Mouse (Mus musculus) ovary, postnatal 10 days (tissue): Measurements from ENCODE around the gene Adamtsl3.

Experiments used
- DNase-seq: peaks from one replicate; pipeline ENCODE4 v3.0.0; 2022; ENCODE audit warnings: low spot score

Adamtsl3 gene

DNA sequence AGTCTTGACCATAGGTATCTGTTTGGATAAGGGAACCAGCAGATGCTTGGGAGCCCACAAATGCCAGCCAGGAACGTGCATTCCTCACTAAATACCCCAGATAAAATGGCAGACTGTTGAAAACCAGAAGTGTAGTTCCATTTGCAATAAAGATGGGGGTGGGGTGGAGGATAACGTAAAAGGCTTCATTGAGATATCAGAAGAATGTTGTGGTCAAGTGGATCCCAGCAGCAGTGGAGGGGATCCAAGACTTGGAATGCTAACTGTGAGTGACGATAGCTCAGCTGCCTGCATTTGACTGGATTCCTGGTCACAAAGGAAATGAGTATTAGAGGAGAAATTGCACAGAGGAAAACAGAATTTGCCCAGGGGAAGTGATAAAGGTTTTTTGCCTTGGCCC is 87.1 kb downstream of the Adamtsl3 start:
- DNase-seq, result no peak

DNA sequence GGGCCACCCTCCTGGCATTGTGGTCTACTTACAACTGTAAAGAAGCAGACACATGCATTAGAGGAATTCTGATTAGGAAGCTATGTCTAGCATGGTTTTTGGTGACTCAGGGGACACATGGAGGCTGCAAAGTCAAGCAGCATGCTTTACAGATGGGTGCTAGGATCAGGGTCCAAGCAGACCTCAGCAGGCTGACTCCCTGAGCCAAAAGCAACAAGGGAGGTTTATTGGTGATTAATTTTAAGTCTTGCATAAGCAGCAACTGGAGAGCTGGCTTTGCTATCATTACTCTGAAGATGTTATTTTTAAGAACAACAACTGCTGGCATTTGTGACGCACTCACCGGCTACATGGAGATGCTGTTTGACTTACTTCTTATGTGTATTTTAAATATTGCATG is 88.1 kb downstream of the Adamtsl3 start:
- no peak for DNase-seq

DNA sequence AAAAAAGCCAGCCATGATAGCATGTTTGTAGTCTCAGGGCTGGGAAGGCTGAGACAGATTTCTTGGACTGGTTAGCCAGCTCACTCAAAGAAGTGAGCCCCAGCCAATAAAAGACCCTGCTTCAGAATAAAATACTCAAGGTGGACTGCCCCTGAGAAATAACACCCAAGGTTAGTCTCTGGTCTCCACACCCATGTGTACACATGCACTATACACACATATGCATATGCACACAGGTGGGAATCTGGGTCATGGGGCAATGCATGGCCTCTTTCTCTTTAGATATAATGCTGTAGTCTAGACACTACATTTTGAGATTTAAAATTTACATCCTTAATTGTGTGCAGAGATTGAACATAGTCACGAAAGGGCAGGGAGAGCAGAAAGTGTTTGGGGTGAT is 88.8 kb downstream of the Adamtsl3 start:
- DNase-seq, result no peak

DNA sequence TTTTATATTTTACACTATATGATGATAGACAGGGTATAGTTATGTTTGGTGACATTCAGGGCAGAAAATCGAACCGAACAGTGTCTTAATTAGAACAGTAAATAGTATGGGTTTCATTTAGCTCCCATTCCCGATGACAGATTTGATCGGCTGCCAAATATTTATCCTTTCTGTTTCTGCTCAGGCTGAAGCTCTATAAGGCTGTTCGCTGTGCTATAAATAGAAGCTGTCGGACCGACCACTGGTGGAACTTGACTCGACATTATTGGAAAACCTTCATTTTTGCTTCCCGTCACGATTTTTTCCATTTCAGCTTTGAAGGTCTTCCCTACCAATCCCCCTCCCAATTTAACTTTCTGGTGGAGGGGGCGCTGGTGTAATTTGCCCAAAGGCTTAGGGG is 89.9 kb downstream of the Adamtsl3 start:
- no peak for DNase-seq

DNA sequence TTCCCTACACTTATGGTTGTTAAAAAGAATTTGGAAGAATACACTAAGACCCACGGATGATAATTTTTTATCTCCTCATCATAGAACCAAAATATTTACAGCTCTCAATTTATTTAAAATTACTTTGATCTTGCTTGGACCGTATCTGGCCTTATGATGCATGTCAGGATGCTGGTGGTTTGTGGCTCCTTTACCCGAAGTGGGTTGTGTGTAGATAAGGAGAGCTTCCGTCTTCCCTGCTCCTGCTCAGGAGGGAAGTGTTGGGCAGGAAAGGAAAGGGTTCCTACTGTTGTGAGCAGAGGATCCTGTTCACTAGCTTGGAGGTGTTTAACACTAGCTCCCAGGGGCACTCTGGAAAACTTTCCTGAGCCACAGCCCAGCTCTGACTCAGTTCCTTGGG is 94.0 kb downstream of the Adamtsl3 start:
- no peak for DNase-seq

DNA sequence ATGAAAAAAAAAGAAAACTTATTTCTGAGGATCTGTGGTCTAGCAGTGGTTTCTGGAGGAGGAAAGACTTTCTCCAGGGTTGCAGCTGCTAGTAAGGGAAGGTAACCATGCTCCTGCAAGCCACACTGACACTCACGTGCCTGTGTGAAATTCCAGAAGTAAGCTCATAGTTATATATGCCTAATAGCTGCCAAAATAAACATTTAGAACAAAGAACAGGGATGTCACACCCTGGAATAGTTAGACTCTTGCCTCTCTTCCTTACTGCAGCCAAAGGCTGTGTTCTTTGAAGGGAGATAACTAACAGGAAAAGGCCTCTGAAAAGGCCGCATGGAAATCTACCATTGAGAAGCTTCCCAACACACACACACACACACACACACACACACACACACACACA is 96.1 kb downstream of the Adamtsl3 start:
- no peak for DNase-seq

DNA sequence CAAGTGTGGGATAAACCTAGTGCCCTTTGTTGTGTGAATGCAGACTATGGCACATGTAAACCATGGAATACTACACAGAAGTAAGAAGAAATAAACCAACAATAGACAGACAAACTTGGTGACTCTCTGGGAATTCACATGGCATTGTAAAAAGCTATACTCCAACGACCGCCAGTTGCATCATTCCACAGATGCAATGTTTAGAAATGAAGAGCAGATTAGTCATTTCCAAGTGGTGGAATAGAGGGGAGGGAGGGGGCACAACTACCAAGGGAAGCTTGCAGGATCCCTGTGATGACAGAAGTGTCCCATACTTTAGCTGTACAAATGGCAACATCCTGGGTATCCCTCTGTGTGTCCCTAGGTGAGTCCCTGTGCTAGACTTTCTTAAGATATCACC is 97.7 kb downstream of the Adamtsl3 start:
- DNase-seq, result no peak

DNA sequence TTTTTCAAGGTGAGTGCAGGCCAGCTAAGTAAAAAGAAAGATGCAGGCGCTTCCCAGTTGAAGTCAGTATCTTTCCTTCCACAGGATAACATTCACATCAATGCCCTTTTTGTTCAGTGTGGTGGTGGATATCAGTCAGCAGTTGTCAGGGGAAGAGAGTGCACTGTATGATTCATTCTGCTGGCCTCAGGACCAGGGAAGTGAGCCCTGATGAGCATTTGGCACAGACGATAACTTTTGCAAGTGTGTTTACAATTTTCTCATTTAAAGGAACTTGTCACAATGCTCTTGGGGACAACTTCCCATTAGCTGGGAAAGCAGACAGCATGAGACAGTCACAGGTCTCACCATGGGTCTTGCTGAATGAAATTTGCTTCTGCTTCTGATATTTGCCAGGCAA is 122.9 kb downstream of the Adamtsl3 start:
- no peak for DNase-seq

DNA sequence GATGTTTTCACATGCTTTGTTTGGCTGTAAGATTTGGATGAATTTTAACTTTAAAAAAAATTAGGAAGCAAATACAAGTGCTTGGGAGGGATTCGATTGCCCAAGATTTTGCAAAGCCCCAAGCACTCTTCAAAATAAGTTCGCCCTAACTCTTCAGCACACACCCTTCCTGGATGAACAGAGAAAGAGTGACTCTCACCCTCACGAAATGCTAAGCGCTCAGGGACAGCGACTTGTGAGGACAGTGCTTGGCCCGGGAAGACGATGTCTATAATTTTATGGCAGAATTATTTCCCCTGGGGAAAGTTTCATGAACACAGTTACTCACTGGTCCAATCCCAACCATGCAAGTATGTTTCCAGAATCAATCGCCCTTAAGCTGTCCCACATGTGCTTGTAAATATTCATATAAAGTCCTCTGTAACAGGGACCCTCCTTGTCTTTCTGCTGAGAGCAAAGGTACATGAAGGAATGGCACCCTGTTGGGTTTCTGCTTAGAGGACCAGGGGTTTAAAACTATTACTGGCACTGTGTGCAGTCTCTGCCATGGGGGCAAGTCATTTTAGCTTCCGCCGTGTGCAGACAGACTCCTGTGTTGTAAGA is 127.5 kb downstream of the Adamtsl3 start:
- no peak for DNase-seq

DNA sequence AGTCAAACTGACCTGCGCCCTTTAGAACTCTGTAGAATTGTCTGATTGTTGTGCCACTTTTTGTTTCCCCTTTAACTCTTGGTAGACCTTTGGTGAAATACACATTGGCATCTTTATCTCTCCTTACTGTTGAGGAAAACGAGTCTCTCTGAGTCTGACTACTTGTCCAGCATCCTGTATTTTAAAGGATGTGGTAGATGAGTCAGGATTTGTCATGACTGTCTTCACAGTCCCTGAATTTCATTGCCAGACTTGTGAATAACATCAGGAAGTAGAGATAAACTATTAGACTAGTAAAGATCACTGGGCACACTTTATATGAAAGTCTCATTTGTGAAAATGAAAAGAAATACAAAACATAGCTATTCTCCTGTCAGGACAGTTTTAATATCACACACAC is 128.9 kb downstream of the Adamtsl3 start:
- DNase-seq, result no peak

DNA sequence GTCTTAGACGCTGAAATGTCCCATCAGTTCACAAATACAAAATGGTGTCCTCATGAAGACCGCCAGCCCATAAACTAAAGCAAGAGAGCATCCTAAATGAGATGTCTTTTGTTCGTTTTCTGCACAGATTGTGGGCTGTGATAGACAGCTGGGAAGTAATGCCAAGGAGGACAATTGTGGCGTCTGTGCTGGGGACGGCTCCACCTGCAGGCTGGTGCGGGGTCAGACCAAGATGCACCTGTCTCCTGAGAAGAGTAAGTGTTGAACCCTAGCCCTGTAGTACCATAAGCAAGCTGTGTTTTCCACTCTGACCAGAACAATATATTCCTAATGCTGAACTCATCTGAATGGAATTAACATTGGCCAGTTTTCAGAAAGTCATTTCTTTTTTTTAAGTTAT is 129.9 kb downstream of the Adamtsl3 start:
- no peak for DNase-seq

DNA sequence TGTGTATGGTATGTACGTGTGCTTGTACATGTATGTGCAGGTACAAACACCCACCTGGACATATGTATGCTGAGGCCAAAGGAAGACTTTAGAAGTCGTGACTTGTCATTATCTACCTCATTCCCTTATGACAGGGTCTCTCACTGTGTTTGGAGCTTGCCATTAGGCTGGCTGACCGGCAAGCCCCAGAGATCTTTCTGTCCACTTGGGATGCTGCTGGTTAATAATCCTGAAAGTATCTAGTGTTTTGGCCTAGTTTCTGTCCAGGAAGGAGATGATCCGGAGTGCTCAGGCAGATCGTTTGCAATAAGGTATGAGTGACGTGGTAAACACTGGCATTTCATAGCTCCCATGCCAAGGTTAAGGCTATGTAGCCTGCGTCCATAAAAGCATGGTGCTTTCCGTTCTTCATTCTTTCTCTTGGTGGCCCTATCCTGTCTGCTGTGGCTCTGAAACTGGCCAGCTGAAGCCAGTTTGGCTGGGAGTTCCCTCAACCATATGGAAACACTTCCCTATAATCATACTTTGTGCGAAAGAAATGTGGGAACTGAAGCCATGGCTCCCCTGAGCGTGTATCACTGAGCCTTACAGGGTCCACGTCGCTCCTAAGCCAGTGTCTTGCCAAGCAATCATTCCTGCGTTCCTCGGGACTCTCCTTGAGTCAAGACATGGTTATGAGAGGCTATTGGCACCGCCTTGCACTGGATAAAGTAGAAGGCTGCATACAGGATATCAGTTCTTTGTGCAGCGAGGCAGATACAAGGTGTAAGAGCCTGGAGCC is 141.1 kb downstream of the Adamtsl3 start:
- DNase-seq, result no peak

DNA sequence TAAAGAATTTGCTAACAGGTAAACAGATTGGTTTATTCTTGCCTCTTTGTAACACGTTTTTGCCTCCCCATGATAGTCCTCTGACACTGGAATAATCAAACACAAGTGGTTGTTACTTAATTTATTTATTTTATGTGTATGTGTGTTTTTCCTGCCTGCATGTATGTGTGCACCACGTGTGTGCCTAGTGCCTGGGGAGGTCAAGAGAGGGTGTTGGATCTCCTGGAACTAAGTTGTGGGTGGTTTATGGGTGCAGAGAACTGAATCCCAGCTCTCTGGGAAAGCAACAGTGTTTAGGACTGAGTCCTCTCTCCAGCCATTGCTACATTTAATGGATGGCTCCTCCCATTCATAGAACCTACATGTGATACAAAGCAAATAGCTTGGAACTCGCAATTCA is 143.0 kb downstream of the Adamtsl3 start:
- DNase-seq, result no peak

DNA sequence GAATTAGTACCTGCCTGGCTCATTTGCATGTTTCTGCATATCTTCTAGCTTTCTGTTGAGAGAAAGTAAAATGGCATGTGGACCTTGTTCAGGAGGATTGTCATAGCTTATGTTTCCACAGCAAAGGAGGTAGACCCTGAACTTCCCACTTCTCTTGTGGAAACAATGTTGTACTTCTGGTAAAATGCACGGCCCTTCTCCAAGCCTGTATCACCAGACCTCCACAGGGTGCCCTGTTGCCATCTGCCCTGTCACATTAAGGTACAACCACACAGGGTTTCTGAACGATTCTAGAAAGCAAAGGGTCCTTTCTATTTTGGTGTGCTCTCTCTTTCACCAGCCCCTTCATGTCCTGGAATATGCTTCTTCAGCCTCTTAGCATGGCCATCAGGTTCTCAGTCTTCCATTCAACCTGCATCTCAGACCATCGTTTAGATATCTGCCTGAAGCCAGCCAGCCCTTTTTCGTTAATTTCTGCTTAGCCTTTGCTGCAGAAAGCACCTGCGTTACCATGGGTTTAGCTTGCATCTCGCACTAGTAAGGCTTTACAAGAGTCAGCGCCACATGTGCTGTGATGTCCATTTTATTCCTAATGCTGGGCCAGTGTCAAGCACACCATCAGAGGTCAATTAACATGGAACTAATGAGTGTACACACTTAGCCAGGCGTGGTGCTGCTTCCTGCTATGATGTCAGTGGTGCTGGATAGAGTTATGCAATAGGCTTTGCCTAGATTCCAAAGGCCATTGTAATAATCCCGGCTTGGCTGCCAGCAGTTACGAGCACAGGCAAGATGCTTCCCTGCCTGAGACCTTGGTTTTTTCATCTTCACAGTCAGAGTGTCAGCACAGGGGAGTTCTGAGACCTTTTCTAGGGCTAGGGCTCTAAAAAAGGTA is 143.6 kb downstream of the Adamtsl3 start:
- no peak for DNase-seq

DNA sequence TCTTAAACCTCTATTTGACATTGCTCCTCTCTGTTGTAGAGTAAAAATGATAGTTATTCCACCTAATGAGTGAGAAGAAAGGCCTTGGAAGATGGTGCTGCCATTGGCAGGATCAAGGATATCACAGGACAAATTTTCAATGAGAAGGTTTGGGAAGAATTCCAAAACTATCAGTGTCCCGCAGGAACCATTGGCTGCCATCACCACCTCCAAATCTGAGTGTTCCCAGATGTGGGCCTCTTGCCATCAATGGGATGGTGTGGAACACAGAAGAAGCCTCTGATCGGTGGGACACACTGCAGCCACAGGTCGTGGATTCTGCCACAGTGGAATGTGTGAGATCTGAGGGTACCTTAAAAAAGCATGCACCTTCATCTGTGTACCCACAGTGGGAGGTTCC is 147.9 kb downstream of the Adamtsl3 start:
- no peak for DNase-seq

DNA sequence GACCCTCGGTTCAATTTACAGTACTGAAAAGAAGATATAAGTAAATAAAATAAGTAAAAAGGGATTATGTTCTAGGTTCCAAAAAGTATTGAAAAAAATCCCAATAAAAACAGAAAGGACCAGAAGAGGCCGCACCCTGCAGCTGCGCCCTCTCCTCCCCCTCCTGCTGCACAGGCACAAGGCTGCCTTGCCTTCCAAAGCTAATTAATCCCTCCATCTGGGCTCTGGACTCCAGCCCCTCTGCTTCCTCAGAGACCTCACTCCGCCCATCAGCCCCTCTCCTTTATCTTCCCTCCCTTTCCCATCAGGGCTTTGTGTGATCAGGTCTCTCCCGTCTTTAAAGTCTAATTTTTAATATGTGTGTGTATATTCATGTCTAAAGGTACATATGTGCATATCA is 149.3 kb downstream of the Adamtsl3 start:
- no peak for DNase-seq

DNA sequence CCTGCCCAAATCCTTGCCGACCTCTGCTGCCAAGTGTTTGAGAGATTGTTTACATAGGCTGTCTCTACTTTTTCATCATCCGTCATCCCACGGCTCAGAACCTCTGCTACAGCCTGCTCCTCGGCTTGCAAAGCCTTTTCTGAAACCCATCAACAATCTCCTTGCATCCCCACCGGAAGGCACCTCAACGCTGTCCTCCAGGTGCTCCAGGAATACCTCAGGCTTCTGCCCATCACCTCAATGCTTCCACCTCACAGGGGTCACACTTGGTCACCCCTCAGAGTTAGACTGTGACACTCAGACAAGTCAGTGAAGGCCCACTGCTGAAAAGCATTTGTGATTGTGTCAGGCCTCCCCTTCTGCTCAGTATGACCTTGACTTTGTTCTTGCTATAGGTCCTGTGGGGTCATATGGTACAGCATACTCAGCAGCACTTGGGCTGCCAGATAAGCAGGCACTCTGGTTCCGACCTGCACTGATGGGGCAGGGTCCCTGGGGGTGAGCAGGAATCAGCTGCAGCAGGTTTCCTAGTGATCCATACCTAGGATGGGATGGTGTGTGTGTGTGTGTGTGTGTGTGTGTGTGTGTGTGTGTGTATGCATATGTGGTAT is 150.0 kb downstream of the Adamtsl3 start:
- DNase-seq, result no peak

DNA sequence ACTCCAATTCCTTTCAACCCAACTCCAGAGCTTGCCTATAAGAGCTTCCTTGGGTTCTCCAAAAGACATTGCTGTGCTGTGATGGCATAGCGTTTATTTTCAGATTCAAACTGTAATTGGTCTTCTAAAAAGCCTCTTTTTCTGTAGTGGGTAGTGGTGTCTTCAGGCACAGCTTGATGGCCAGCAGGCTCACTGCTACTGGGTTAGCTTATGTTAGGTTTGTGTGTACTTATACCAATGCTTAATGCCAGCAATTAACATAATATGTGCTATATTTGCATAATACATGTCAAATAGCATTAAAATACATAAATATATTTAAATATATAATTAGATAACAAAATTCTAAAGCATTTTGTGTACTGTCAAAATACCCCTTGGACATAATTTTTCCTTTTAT is 155.5 kb downstream of the Adamtsl3 start:
- no peak for DNase-seq

DNA sequence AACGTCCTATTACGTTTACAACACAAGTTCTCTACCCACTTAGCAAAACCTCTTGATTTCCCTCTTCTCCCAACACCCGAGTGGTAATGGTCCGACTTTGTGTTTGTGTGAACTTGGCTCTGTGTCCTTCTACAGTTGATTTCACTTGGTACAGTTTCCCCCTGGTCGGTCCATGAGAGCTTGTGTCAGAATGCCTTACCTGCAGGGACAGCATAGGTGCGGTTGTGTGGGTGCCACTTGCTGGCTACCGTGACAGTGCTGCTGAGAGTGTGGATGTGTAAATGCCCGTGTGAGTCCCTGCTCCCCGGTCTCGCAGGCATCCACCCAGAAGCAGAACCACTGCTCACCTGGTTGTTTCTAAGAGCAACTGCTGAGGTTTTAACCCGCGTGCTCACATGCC is 157.4 kb downstream of the Adamtsl3 start:
- no peak for DNase-seq

DNA sequence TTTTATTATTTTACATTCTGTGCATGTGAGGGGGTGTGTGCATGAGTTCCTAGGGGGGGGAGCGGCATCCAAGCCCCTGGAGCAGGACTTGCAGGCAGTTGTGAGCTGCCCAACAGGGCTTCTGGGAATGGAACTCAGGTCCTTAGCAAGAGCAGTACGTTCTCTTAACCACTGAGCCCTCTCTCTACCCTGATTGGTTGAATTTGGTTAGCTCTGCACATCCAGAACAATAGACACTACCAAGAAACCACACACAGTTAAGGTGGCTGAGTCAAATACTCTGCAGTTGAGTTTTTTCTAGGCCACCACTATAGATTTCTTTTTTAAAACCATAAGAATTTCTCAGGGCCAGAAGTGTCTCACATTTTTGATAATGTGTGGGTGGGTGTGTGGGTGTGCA is 158.7 kb downstream of the Adamtsl3 start:
- no peak for DNase-seq

DNA sequence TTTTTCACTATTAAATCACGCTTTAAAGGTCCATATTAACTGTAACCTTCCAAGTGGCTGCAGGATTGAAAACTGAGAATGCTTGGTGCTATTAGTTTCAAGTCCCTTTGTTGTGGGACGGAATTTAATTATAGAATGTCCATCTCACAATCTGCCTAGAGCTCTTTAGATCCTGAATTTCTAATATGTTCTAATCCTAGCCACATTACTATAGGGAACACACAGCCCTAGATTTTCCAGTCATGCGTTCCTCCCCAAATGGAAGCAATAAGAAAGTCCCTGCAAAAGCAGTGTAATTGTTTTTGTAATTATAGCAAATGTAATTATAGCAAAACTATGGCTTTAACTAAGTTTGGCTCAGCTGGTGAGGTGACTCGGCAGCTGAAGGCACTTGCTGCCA is 161.6 kb downstream of the Adamtsl3 start:
- DNase-seq, result no peak

DNA sequence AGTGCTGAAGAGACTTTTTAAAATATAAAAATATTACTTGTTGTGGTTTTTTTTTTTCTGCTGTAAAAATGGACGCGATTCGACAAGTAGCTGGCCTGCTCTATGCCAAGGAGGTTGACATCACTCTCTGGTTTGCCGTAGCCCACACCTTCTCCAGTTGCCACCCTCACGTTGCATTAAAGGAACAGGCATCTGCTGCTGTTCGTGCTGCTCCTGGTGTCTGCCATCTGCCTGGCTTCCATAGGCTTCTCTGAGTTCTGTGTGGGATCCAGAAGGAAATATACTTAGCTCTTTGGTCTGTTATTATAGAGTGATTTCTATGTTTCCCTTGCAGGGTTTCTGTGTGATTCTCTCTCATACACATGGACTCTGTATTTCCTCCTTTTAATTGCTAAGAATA is 165.8 kb downstream of the Adamtsl3 start:
- no peak for DNase-seq

DNA sequence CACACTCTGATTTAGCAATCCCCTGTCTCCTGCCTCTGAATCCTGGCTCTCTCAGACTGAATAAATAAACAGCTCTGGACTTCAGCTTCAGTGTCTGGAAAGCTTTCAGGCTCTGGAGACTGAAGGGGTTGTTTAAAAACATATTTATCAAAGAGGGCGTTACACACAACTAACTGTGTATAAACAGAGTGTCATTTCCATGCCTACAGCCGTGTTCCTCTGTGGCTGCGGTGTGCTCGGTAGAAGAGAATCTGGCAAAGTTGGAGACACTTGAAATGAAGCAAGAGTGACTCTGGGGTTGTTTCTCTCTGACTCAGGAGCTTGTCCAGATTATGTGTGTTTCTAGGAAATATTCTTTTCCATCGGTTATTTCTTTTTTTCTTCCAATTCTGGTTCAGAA is 167.0 kb downstream of the Adamtsl3 start:
- no peak for DNase-seq
